Mouse (Mus musculus): ENCODE results near the gene Tas1r2.

Tas1r2 gene

DNA sequence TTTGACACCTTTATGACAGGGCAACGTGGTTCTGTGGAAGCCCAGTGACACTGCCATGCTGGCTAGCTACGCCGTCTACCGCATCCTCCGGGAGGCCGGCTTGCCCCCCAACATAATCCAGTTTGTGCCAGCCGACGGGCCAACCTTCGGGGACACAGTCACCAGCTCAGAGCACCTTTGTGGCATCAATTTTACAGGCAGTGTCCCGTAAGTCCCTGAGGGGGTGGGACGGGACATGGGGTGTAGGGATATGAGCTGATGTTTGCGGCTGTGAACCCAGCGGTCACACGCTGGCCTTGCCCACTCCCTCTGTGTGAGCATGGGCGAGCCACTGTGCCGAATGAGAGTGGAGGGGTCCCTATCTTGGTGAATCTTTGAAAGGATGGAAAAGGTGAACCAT lies 15.0 kb upstream of the Tas1r2 start:
- no peak for DNase-seq (ENCODE audit: low spot score in 2 of 2)

DNA sequence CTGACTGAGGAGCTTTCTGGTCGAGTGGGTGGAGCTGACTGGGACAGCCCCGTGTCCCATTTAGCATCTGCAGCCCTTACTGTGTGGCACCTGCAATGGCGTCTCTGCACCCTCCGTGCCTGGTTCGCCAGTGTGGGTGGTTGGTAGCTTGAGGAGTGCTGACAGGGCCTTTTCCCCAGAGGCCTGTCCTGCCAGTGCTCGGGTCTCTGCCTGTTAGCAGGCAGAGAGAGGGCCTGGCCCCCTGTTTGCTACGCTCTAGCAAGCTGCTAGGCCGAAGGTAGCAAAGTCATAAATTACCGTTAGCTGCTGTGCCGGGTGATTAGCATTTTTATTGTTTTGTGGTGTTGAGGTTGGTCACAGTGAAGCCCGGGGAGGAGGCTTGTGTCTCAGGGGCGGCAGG lies 13.5 kb upstream of the Tas1r2 start:
- no peak for DNase-seq (ENCODE audit: low spot score in 2 of 2)

DNA sequence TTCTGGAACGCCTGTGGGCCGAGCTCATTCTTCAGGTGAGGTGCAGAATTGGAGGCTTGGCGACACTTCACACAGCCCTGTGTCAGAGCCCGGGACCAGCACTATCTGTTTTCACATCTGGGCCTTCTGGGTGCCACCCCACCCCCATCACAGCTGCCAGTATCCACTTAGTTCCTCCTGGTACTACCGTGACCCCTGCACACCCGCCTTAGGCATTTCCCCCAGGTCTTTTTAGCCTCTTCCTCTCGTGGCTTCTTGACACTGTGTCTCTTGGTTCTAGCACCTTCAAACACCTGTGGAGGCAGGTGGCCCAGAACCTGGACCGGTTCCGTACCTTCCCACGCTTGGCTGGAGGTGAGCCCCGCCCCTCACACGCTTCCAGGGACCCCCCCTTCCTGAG lies 13.0 kb upstream of the Tas1r2 start:
- DNase-seq (ENCODE audit: low spot score in 2 of 2) = no peak

DNA sequence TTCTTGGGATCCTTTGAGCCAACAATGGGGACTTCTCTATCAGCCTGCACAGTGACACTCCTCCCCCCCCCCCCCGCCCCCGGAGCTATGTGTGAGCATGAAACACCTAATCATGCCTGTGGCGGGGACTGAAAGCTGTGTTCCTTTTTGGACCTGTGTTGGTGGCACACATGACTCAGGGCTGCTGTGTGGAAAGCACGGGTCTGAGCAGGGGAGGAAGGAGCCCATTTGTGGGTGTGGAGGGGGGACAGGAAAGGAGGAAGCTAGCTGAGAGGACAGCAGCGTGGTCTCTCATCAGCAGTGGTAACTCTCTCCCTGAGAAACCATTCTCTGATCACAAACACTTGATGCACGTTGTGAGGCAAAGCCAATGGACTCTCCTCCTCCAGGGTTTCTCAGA lies 12.6 kb upstream of the Tas1r2 start:
- DNase-seq (ENCODE audit: low spot score in 2 of 2) = no peak

DNA sequence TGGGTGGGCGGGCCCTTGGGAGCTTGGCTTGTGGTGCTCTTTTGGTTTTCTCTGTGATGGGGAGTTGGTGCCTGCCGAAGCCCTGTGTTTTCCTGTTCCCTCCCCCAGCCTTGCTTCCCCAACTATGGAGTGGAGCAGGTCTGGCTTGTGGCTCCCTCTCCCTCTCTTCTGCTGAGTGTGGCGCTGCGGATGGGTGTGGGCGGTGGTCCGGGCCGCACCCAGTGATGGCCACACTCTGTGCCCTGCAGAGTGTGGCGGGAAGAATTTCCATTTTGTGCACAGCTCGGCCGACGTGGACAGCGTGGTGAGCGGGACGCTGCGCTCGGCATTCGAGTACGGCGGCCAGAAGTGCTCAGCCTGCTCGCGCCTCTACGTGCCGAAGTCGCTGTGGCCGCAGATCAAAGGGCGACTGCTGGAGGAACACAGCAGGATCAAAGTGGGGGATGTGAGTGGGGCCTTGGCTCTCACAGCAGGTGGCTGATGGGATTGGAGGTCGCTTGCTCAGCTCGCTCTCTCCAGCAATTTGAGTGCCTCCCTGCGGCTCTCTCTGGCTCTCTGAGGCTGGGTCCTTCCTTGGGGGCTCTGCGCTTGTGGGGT lies 11.4 kb upstream of the Tas1r2 start:
- no peak for DNase-seq (ENCODE audit: low spot score in 2 of 2)

DNA sequence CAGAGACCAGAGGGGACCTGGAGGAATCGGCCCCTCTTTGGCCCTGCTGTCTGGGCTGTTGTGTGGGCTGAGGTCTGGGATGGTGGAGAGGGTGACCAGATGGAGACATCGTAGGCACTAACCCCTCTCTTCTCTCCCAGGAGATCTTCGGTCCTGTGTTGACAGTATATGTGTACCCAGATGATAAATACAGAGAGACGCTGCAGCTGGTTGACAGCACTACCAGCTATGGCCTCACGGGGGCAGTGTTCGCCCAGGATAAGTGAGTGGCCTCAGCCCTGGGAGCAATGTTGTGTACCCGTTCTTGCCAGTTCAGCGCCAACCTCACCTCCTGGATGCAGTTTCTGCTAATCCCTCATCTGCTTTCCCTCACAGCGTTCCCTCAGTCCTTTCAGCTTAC lies 9.4 kb upstream of the Tas1r2 start:
- peak; percentile 64 to 84 for DNase-seq (ENCODE audit: low spot score in 2 of 2)

DNA sequence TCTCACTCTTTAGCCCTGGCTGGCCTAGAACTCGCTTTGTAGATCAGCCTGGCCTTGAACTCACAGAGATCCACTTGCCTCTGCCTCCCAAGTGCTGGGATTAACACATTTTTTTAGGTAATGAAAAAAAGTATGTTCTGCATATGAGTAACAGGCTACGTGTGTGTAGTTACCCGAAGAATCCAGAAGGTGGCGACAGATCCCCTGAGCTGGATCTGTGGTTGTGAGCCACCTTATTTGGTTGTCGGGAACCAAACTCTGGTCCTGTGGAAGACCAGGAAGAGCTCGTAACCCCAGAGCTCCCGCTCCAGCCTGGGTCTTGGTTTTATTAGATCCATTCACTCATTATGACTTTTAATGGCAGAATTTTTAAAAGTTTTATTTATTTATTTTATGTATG lies 6.4 kb upstream of the Tas1r2 start:
- DNase-seq (ENCODE audit: low spot score in 2 of 2) = no peak

DNA sequence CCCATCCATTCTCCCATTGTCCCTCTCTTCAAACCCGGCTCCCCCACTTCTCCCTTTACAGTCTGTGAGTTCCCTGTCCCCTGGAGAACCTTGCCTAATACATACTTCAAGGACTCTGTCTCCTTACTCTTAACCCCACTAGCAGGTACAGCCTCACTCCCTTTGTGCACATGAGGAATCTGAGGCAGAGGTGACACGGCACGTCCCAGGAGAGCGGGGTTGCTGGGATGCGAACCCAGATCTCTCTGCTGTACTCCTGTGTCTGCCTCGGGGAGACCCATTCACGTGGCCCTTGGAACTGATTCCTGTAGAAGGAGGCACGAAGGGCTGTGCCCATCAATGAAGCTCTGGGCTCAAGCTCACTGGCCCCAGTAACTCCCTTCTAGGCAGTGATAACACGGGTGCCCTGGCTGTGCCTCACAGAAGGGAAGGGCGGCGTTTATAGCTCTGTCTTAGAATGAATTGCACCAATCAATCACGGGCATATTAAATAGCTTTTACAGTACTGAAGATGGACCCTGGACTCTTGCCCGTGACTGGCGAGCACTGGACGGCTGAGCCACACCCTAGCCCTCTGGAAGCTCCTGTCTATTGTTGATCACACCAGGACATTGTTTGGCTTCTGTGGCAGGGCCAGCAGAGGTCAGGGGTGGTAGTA lies 3.1 kb upstream of the Tas1r2 start:
- no peak for DNase-seq (ENCODE audit: low spot score in 2 of 2)

DNA sequence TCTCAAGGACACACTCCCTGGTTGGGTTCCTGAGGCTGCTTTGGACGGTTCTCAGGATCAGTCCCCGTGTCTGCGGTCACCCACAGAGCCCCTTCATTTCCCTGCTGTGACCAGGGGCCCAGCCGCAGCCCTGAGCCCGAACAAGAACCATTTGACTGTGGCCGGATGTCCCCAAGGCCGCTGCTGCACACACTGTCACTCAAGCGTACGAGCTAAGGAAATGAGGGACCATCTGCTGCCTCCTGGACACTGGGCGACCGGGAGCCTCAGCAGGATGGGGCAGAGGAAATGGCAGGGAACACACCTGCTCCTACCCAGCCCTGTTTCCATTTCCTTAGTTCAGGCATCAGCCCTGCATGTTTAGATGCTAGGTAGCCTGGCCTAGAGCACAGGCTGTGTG lies 2.4 kb upstream of the Tas1r2 start:
- DNase-seq (ENCODE audit: low spot score in 2 of 2) = no peak

DNA sequence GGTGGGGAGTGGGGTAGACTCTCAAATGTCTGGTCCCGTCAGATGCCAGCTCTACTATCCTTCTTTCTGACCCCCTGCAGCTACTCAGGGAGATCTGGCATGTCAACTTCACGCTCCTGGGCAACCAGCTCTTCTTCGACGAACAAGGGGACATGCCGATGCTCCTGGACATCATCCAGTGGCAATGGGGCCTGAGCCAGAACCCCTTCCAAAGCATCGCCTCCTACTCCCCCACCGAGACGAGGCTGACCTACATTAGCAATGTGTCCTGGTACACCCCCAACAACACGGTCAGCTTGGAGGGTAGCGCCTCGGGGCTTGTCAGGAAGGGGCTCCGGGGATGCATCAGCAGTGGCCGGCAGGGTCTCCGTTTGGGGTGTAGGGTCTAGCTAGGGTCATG lies 8.6 kb downstream of the Tas1r2 start:
- no peak for DNase-seq (ENCODE audit: low spot score in 2 of 2)

DNA sequence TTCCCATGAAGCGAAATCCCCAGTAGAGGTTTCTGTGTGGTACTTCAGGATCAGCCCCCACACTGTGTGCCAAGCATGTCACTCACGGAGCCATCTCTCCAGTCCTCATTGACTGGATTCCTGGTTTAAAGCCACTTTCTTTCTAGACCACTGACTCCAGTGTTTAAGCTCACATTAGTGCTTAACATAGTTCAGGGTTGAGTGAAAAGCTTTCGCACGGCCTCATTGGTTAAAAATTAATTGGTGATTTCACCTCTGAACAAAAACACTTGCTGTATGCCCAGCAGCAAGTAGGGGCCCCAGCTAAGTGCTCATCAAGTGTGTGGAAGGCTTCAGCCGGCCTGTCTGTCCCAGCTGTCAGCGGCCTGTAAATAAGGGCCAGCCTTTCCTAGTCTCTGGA lies 14.3 kb downstream of the Tas1r2 start:
- no peak for DNase-seq (ENCODE audit: low spot score in 2 of 2)

DNA sequence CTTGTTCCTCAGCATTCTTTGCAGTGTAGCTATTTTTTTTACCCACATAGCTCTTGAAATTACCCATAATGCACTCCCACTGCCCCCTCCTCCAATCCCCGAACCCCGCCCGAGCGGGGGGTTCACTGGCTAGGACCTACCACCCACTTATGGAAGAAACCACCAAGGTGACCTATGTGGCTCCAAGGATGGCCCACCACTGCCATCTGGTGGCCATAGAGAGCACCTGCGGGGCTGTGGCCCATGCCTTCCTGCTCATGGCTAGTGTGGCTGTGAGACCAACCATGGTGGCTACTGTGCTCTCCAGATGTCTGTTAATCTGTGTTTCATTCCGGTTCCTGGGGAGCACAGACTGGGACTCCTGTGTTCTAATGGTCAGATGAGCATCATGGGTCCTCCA lies 16.5 kb downstream of the Tas1r2 start:
- DNase-seq (ENCODE audit: low spot score in 2 of 2) = no peak

DNA sequence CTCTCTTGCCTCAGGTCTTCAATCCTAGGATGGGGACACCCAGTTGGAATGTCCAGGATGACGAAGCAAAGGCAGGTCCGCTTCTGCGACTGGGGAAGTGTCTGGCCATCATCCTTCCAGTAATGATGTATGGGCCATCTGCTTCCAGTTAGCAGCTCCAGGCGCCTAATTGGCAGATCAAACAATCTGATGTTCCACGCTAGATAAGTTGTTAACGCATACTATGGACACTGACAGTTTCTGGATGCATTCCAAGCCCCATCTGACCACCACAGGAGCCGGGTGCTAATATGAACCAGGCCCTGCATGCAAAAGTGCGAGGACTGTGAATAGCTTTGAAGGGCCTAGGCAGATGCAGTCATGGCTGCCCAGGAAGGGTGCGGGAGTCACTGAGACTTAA lies 22.4 kb downstream of the Tas1r2 start:
- DNase-seq (ENCODE audit: low spot score in 2 of 2) = no peak

DNA sequence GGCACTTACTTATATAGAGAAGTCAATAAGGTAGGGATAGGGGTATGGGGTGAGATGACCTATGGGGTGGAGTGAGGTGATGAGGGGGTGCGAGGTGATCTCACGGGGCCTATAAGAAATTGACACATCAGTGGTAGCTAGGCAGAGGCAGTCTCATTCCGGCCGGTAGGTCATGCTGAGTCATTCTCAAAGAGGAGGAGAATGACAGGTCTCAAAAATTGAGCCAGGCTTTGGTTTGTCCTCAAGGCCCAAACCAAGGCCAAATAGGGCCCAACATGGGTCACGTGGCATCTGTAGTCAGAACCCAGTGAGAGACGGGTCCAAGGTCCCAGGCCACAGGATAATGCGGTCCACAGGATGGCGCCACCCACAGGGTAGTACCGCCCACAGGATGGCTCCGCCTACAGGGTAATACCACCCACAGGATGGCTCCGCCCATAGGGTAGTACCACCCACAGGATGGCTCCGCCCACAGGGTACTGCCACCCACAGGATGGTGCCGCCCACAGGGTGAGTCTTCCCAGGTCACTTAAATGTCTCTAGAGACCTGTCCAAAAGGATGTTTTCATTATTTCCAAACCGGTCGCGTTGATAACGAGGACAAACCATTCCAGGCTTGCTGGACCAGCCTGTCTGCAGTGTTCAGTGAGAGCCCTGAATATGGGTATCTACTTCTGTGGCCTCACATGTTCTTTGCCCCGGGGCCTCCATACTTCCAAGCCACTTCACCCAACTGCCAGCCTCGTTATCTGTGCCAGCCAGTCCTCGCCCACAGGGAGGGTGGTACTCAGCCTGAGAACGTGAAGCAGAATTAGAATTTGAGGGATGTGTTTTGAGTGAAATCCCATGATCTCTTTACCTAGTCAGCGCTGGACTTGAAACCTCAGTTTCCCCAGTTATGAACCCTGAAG lies 30.6 kb downstream of the Tas1r2 start:
- no peak for DNase-seq (ENCODE audit: low spot score in 2 of 2)

DNA sequence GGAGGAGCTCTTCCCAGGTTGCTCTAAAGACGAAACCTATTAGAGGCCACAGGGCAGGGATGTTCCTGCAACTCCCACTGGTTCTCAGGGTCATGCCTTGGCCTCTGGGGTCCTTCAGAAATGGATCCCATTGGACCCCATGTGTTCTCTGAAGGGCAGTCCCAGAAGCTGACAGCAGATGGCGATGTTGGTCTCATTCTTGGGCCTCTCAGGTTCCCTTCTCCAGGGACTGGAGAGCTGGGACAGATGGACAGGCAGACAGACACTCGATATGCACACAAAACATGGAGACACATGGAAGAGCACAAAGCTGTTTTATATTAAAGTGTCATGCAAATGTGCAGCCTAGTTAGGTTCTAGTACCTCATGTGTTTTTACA lies 31.3 kb downstream of the Tas1r2 start:
- peak in 1 of 2 experiments; percentile 69 for DNase-seq (ENCODE audit: low spot score in 2 of 2)

DNA sequence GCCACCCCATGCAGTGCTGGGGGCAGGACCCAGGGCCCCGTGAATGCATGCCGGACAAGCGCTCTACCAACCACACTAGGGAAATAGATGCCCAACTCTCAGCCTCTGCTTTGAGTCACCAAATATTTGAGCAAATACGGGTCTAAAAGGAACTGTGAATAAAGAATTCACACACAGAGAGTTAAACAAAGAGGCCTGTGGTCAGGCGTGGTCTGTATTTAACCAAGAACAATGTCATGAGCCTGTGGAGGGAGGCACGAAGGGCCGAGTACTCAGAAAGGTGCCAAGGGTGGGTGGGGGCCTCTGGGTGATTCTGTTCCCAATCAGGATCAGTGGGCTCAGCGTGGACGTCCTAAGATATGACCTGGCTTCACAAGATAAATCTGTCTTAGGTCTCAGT lies 34.7 kb downstream of the Tas1r2 start:
- no peak for DNase-seq (ENCODE audit: low spot score in 2 of 2)

DNA sequence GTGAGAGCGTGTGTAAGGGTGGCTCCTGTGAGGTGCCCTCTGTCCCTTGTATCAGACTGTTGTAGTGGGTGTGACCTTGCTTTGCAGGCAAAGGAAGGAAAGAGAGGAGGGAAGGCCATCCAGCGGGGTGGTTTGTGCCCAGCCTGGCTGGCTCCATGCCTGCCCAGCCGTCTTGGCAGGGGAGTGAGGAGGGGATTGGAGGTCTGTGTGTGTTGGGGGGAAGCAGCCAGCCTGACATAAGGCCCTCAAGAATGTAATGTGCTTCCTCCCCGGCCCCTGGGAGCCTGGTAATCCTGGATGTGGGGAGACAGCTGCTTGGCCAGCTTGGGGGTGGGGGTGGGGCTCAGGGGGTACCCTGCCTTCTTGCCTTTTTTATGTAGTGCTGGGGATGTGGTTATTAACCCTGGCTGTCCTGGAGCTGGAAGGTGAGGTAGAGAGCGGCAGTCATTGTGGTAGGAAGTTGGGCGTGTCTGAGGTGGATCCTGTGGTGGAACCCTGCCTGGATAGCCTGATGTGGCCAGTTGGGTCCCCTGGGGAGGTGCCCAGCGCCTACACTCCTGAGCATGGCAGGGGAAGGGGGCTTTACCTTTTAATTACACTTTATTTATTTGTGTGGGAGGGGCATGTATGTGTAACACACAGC lies 36.4 kb downstream of the Tas1r2 start:
- no peak for DNase-seq (ENCODE audit: low spot score in 2 of 2)

DNA sequence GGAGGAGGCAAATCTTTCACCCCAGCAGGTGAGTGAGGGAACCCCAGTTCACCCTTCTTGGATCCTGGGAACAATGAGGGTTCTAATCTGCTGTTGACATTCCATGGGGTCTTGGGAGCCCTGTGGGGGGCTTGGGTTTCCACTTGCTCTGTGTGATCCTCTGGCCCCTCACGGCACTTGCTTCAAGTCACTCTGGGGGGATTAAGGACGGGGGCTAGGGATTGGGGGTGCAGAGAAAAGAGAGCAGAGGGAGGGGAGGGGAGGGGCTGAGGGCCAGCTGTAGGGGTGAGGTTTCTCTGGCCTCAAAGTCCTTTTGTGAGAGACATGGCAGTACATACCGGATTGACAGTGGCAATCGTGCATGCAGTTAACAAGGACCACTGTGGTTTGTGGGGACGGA lies 40.0 kb downstream of the Tas1r2 start:
- no peak for DNase-seq (ENCODE audit: low spot score in 2 of 2)

DNA sequence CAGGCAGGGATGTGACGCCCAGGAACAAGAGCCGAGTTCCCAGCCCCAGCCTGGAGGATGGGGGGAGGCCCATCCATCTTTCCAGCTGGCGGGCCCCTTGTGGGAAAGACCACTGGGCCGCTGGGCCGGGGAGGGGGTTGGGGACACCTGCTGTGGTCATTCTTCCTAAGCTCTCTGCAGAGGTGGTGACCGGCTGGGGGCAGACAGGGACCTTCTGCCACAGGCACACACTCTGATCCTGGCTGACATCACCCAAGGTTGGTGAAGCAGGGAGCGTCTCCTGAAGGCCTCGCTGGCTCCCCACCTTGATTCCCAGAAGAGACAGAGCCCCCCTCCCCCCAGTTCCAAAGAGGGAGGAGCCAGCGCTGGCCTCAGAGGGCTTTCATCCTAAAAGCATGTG lies 44.4 kb downstream of the Tas1r2 start:
- no peak for DNase-seq (ENCODE audit: low spot score in 2 of 2)

DNA sequence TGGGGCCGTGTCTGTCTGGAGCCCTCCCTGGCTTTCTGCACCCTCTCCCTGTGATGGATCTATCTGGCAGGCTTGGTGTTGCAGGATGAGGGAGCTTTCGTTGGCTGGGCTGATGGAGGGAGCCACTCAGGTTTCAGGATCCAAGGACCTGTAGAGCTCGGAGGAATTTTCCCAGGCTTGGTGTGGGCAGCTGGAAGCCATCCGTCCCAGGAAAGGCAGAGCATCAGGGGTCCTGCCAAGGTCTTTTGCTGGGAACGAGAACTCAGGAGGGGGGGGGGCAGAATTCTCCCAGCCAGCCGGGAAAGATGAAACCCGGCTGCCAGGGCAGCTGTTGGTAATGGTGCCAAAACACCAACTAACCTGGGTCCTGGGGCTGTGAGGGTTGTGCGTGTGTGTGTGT lies 45.3 kb downstream of the Tas1r2 start:
- DNase-seq (ENCODE audit: low spot score in 2 of 2) = no peak

DNA sequence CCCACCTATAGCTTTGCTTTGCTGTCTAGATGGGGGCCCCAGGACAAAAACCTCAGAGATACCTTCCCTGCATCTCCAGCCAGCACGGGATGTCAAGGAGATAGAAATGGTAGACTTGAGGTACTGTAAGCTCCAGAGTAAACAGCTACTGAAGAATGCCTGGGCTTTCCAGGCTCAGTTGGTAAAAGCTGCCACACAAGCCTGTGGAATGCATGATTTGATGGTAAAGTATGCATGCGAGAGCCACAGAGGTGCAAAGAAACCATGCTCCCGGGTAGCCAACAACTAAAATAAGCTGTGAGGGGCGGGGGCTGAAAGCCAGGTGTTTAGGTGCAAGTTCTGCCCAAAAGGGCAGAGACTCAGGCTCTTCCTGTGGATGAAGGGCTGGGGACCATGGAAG lies 49.6 kb downstream of the Tas1r2 start:
- no peak for DNase-seq (ENCODE audit: low spot score in 2 of 2)

DNA sequence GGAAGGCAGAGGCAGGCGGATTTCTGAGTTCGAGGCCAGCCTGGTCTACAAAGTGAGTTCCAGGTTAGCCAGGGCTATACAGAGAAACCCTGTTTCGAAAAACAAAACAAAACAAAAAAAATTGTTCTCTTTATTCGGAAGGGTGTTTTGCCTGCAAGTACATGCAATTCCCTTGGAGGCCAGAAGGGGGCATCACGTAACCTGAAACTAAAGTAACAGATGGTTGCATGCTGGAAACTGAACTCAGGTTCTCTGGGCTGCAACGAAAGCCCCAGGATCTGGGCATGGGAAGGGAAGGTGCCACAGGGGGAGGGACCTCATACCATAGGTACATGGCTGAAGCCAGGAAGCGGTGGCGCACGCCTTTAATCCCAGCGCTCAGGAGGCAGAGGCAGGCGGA lies 50.1 kb downstream of the Tas1r2 start:
- DNase-seq (ENCODE audit: low spot score in 2 of 2) = no peak

DNA sequence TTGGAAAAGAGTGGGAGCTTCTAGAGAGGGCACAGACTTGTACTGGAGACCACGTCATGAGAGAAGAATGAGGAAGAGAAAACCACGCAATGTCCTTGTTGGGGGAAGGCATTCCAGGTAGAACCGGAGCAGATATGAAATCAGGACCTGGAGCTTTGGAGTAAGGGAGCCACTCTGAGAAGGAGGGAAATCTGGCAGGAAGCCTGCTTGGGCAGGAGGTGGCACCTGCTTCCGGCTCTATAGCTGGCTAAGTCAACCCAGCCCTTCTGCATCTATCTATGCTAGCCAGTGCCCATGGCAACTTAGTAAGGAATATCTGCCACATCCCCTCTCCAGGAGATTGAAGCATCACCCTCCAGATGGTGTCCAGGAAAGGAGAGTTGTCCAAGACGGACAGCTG lies 52.6 kb downstream of the Tas1r2 start:
- no peak for DNase-seq (ENCODE audit: low spot score in 2 of 2)
